Mouse (Mus musculus): ENCODE results near the gene Hils1.

Hils1 gene

GRCm38 (mm10) chr11:94990102-94990748 is 22.8 kb downstream of the Hils1 start:
- no peak for DNase-seq

- peak; percentile 91 for DNase-seq
These were observed 23.6 kb downstream of the Hils1 start, which contains the start of gene Ppp1r9b for GRCm38 (mm10) chr11:94990749-94991577. Ppp1r9b (plus strand) TSS chr11:94991035.

GRCm38 (mm10) chr11:94991641-94992479 is 24.5 kb downstream of the Hils1 start:
- no peak for DNase-seq

- DNase-seq = no peak
These were observed 25.0 kb downstream of the Hils1 start for GRCm38 (mm10) chr11:94992480-94992753.

GRCm38 (mm10) chr11:94992754-94993606 is 25.6 kb downstream of the Hils1 start:
- no peak for DNase-seq

- peak; percentile 74 for DNase-seq
These were observed 26.9 kb downstream of the Hils1 start for GRCm38 (mm10) chr11:94994208-94994814.

GRCm38 (mm10) chr11:94994947-94995772 is 27.8 kb downstream of the Hils1 start:
- no peak for DNase-seq

GRCm38 (mm10) chr11:94996101-94996500 is 28.7 kb downstream of the Hils1 start:
- DNase-seq = no peak

GRCm38 (mm10) chr11:94996984-94997383 is 29.6 kb downstream of the Hils1 start:
- no peak for DNase-seq

GRCm38 (mm10) chr11:94997596-94997995 is 30.2 kb downstream of the Hils1 start:
- DNase-seq = no peak

GRCm38 (mm10) chr11:94998041-94998531 is 30.7 kb downstream of the Hils1 start:
- no peak for DNase-seq

GRCm38 (mm10) chr11:95000128-95000527 is 32.7 kb downstream of the Hils1 start:
- no peak for DNase-seq

- no peak for DNase-seq
These were observed 33.2 kb downstream of the Hils1 start for GRCm38 (mm10) chr11:95000548-95000947.

- DNase-seq = peak; percentile 96
These were observed 33.7 kb downstream of the Hils1 start for GRCm38 (mm10) chr11:95001058-95001457.

- no peak for DNase-seq
These were observed 34.4 kb downstream of the Hils1 start for GRCm38 (mm10) chr11:95001584-95002347.

- no peak for DNase-seq
These were observed 35.3 kb downstream of the Hils1 start for GRCm38 (mm10) chr11:95002705-95003104.

GRCm38 (mm10) chr11:95004136-95004936 is 36.9 kb downstream of the Hils1 start:
- DNase-seq = no peak

GRCm38 (mm10) chr11:95004937-95005198 is 37.5 kb downstream of the Hils1 start:
- no peak for DNase-seq

- DNase-seq = no peak
These were observed 38.6 kb downstream of the Hils1 start for GRCm38 (mm10) chr11:95006038-95006437.

Measured in cerebellum, adult 9-10 months (tissue).